Mouse (Mus musculus): ENCODE results near the gene Nckap5. TPM values are rescaled to one million over a fixed set of nuclear protein-coding genes. Genes with fewer than 3 reads are reported as not detected.

Nckap5 gene
- polyA plus RNA-seq, 1 experiment from 2014 or later, result 16.6 TPM

DNA sequence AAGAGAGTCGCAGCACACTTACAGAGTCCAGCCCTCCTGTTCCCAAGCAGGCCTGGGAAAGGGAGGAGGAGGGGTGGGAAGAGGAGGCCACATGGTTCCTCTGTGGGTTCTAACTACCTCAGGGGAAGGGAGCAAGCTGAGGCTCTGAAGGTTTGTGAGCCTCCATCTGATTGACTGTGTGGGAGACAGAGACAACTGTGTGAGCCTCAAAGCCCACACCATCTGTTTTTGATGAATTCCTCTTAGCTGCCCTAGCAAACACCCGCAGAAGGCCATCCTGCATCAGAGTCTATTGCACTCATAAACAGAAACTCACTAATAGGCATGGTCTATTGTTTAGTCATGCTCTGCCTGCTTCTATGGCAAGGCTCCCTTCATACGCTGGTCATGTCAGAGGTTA lies 834.1 kb downstream of the Nckap5 start:
- DNase-seq (ENCODE audit: low spot score), result no peak
- WGBS, result 54% methylated on average over 3 of the region's 3 CpGs
- no peaks in the 10 kb centered on the region for H3K27me3 ChIP-seq (ENCODE audit: control insufficient read depth, insufficient read depth, low read length)

DNA sequence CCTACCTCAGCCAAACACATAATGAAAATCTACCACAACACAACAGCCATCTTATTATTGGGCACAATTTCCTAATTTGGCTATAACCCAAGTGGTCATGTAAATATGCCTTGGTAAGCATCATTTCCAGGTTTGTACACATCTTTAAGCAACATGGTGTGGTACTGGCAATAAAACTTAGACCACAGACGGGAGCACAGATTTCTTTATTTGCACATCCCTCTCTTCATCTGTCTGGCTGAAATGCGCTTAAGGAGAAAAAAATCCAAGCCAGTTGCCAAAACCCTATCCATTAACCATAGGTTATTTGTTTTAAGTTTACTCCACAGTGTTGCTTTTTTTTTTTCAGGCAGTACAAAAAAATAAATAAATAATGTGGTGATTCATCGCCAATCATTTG lies 842.8 kb downstream of the Nckap5 start:
- H3K27ac ChIP-seq (ENCODE audit: low read depth, low read length), result no peak overlapping the region
- H3K27me3 ChIP-seq (ENCODE audit: control insufficient read depth, insufficient read depth, low read length), result no peaks in the 10 kb centered on the region
- no peaks in the 10 kb centered on the region for H3K36me3 ChIP-seq (ENCODE audit: control insufficient read depth, insufficient read depth, low read length)
- no peaks in the 10 kb centered on the region for H3K9me3 ChIP-seq (ENCODE audit: control insufficient read depth, low read length)
- H3K4me1 ChIP-seq (replicated peaks; ENCODE audit: control insufficient read depth, insufficient read depth, low read length), result no peaks in the 10 kb centered on the region
- H3K4me3 ChIP-seq (ENCODE audit: low read depth, low read length), result no peak overlapping the region
- H3K4me2 ChIP-seq (ENCODE audit: low read depth, low read length, severe bottlenecking), result no peak overlapping the region
- WGBS, result 91% methylated on average over 3 of the region's 3 CpGs
- ATAC-seq (replicated peaks; ENCODE audit: low FRiP score) (no peak), DNase-seq (ENCODE audit: low spot score) (no peak)
- H3K9ac ChIP-seq (ENCODE audit: low read length), result no peak overlapping the region

More for the DNA sequence above, 834.1 kb downstream of the Nckap5 start:
- Histone ChIP-seq H3K4me1 (replicated peaks; ENCODE audit: control insufficient read depth, insufficient read depth, low read length) (no peaks in the 10 kb centered on the region), H3K27ac (ENCODE audit: low read depth, low read length) (no peak overlapping the region), H3K4me3 (ENCODE audit: low read depth, low read length) (no peak overlapping the region), H3K4me2 (ENCODE audit: low read depth, low read length, severe bottlenecking) (no peak overlapping the region), H3K9me3 (ENCODE audit: control insufficient read depth, low read length) (no peaks in the 10 kb centered on the region), H3K9ac (ENCODE audit: low read length) (no peak overlapping the region), H3K36me3 (ENCODE audit: control insufficient read depth, insufficient read depth, low read length) (no peaks in the 10 kb centered on the region)
- ATAC-seq (replicated peaks; ENCODE audit: low FRiP score), result no peak

DNA sequence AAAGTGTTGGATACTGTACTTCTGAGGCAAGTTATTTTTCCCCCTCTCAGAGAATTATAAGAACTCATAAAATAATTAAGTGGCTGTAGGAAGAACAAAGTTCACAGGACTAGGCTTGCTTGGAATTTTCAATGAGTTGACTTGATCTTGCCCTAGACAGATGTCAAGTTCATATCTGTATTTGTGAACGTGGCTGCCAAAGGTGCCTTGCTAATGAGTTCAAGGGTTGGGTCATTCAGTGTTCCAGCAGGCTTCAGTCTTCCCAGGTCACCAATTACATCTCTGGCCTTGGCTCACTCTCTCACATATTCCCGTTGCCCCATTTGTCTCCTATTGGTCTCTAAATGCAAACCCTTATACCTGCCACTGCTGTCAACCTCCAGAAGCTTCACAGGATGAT lies 846.0 kb downstream of the Nckap5 start:
- 66% methylated on average over 2 of the region's 2 CpGs for WGBS
- Histone ChIP-seq H3K36me3 (ENCODE audit: control insufficient read depth, insufficient read depth, low read length) (no peaks in the 10 kb centered on the region), H3K27me3 (ENCODE audit: control insufficient read depth, insufficient read depth, low read length) (no peaks in the 10 kb centered on the region), H3K9me3 (ENCODE audit: control insufficient read depth, low read length) (no peaks in the 10 kb centered on the region), H3K4me2 (ENCODE audit: low read depth, low read length, severe bottlenecking) (no peak overlapping the region), H3K4me1 (replicated peaks; ENCODE audit: control insufficient read depth, insufficient read depth, low read length) (no peaks in the 10 kb centered on the region), H3K27ac (ENCODE audit: low read depth, low read length) (no peak overlapping the region), H3K9ac (ENCODE audit: low read length) (no peak overlapping the region), H3K4me3 (ENCODE audit: low read depth, low read length) (no peak overlapping the region)
- DNase-seq (ENCODE audit: low spot score), result no peak
- no peak for ATAC-seq (replicated peaks; ENCODE audit: low FRiP score)

GRCm38 (mm10) chr1:125974649-125975048 lies 856.0 kb downstream of the Nckap5 start:
- 89% methylated on average over 3 of the region's 3 CpGs for WGBS
- no peak overlapping the region for H3K27ac ChIP-seq (ENCODE audit: low read depth, low read length)
- no peak overlapping the region for H3K9ac ChIP-seq (ENCODE audit: low read length)
- no peak for DNase-seq (ENCODE audit: low spot score)
- no peak for ATAC-seq (replicated peaks; ENCODE audit: low FRiP score)
- no peaks in the 10 kb centered on the region; the same call in 1 of the 2 replicates for H3K4me1 ChIP-seq (replicated peaks; ENCODE audit: control insufficient read depth, insufficient read depth, low read length)
- no peaks in the 10 kb centered on the region for H3K27me3 ChIP-seq (ENCODE audit: control insufficient read depth, insufficient read depth, low read length)
- H3K4me3 ChIP-seq (ENCODE audit: low read depth, low read length), result no peak overlapping the region
- no peak overlapping the region for H3K4me2 ChIP-seq (ENCODE audit: low read depth, low read length, severe bottlenecking)
- no peaks in the 10 kb centered on the region for H3K36me3 ChIP-seq (ENCODE audit: control insufficient read depth, insufficient read depth, low read length)
- H3K9me3 ChIP-seq (ENCODE audit: control insufficient read depth, low read length), result no peaks in the 10 kb centered on the region

DNA sequence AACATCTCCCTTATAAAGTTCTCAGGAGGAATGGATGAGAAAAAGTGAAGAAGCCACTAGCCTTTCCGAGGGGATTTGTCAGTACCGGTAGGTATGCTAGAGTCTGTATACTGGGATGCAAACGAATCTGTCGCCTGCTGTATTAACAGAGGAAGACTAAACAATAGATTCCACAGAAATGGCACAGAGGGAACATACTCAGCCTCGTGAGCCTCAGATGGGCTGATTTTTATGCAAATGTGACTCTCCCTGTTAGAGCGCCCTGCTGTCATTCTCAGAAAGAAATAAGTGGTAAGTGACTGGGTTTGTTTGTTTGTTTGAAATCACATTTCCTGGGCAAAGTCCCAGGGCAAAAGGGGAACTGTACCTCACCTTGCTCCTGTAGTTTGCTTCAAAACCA lies 858.7 kb downstream of the Nckap5 start:
- no peak overlapping the region for H3K27ac ChIP-seq (ENCODE audit: low read depth, low read length)
- no peaks in the 10 kb centered on the region for H3K27me3 ChIP-seq (ENCODE audit: control insufficient read depth, insufficient read depth, low read length)
- H3K9ac ChIP-seq (ENCODE audit: low read length), result no peak overlapping the region
- ATAC-seq (replicated peaks; ENCODE audit: low FRiP score) (peak; percentile 39; the same call in 1 of the 2 replicates), DNase-seq (ENCODE audit: low spot score) (no peak)
- no peaks in the 10 kb centered on the region for H3K4me1 ChIP-seq (replicated peaks; ENCODE audit: control insufficient read depth, insufficient read depth, low read length)
- 29% methylated on average over 6 of the region's 6 CpGs for whole genome bisulfite sequencing
- H3K36me3 ChIP-seq (ENCODE audit: control insufficient read depth, insufficient read depth, low read length), result no peaks in the 10 kb centered on the region
- no peak overlapping the region for H3K4me2 ChIP-seq (ENCODE audit: low read depth, low read length, severe bottlenecking)
- H3K4me3 ChIP-seq (ENCODE audit: low read depth, low read length), result no peak overlapping the region
- no peaks in the 10 kb centered on the region for H3K9me3 ChIP-seq (ENCODE audit: control insufficient read depth, low read length)

DNA sequence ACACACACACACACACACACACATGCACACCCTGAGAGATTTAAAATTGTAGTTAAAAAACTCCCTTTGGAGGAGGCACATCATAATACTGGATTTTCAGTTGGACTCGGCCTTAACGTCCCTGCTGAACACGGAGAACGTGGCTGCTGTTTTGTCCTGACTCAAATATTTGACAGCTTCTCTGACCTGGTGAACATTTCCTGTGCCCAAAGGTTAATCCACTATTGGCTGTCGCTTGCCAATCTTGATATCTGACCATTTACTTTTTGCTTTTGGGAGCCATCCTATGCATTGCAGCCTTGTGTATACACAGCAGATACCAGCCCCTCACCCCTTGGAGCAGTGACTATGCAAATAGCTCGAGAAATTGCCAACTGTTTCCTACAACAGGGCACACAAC lies 862.9 kb downstream of the Nckap5 start:
- H3K4me3 ChIP-seq (ENCODE audit: low read depth, low read length), result no peak overlapping the region
- no peak for DNase-seq (ENCODE audit: low spot score)
- no peak overlapping the region for H3K4me2 ChIP-seq (ENCODE audit: low read depth, low read length, severe bottlenecking)
- H3K27me3 ChIP-seq (ENCODE audit: control insufficient read depth, insufficient read depth, low read length), result no peaks in the 10 kb centered on the region
- H3K36me3 ChIP-seq (ENCODE audit: control insufficient read depth, insufficient read depth, low read length), result no peaks in the 10 kb centered on the region
- H3K9me3 ChIP-seq (ENCODE audit: control insufficient read depth, low read length), result no peaks in the 10 kb centered on the region
- WGBS, result 83% methylated on average over 6 of the region's 6 CpGs
- H3K27ac ChIP-seq (ENCODE audit: low read depth, low read length), result no peak overlapping the region
- ATAC-seq (replicated peaks; ENCODE audit: low FRiP score), result no peak
- no peak overlapping the region for H3K9ac ChIP-seq (ENCODE audit: low read length)
- H3K4me1 ChIP-seq (replicated peaks; ENCODE audit: control insufficient read depth, insufficient read depth, low read length), result no peaks in the 10 kb centered on the region

DNA sequence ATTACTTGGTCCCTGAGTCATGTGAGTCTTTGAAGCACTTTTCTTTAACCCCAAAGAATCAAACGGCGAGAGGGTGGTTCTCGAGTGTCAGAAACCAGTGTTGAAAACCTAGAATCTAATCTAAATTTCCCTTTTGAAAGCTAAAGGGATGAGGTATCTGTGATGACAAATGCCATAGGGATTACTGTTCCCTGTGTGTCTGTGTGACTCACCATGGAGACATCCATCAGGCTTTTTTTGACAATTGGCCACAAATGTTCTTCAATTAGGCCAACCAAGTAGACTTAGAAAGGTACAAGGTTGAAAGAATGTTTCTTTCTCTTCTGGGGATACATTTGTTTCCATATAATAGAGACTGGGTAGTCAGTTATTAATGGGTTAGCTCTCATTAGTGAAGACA lies 879.6 kb downstream of the Nckap5 start:
- no peak for ATAC-seq (replicated peaks; ENCODE audit: low FRiP score)

DNA sequence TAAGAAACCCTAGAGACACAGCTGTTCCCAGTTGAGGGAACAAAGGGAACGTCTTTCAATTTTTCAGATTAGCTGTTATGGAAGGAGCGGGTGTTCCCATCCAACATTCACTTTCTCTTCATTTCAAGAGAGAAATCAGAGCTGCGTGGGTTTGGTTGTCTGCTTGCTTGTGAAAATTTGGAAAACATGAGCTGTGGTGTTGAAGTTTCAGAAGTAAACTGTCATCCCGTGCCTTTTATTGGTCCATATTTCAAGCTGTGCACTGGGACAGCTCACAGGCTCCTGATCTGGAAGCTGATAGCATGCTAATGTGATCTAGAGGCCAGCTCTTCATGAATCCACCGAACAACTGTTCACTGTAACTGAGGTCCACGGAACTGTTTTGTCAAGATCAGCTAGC lies 881.5 kb downstream of the Nckap5 start:
- WGBS, result 82% methylated on average over 6 of the region's 6 CpGs
- Histone ChIP-seq H3K4me2 (ENCODE audit: low read depth, low read length, severe bottlenecking) (no peak overlapping the region), H3K27me3 (ENCODE audit: control insufficient read depth, insufficient read depth, low read length) (no peaks in the 10 kb centered on the region), H3K4me1 (replicated peaks; ENCODE audit: control insufficient read depth, insufficient read depth, low read length) (no peaks in the 10 kb centered on the region), H3K36me3 (ENCODE audit: control insufficient read depth, insufficient read depth, low read length) (no peaks in the 10 kb centered on the region), H3K27ac (ENCODE audit: low read depth, low read length) (no peak overlapping the region), H3K4me3 (ENCODE audit: low read depth, low read length) (no peak overlapping the region), H3K9me3 (ENCODE audit: control insufficient read depth, low read length) (no peaks in the 10 kb centered on the region), H3K9ac (ENCODE audit: low read length) (no peak overlapping the region)
- no peak for DNase-seq (ENCODE audit: low spot score)
- ATAC-seq (replicated peaks; ENCODE audit: low FRiP score), result no peak

More for the DNA sequence above, 879.6 kb downstream of the Nckap5 start:
- Histone ChIP-seq H3K27ac (ENCODE audit: low read depth, low read length) (no peak overlapping the region), H3K36me3 (ENCODE audit: control insufficient read depth, insufficient read depth, low read length) (no peaks in the 10 kb centered on the region), H3K27me3 (ENCODE audit: control insufficient read depth, insufficient read depth, low read length) (no peaks in the 10 kb centered on the region), H3K4me1 (replicated peaks; ENCODE audit: control insufficient read depth, insufficient read depth, low read length) (no peaks in the 10 kb centered on the region), H3K4me2 (ENCODE audit: low read depth, low read length, severe bottlenecking) (no peak overlapping the region), H3K9ac (ENCODE audit: low read length) (no peak overlapping the region), H3K4me3 (ENCODE audit: low read depth, low read length) (no peak overlapping the region), H3K9me3 (ENCODE audit: control insufficient read depth, low read length) (no peaks in the 10 kb centered on the region)
- WGBS, result 91% methylated on average over 3 of the region's 3 CpGs
- no peak for DNase-seq (ENCODE audit: low spot score)

DNA sequence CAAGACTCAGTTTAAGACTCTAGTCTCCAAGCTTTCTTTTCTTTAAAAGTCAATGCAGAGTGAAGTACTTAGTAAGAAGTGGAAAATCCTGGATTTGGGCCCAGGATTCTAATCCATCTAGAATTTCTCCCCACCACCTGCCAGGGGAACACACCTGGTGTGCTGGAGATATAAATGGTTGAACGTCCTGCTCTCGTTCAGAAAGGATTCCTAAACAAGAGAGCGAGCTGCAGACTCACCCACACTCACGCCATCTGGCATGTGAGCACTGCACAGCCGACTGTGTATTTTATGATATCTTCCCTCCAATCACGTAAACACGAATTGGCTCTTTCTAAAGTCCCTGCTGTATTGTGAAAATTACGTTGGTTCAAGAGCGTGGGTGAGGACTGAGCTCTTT lies 885.5 kb downstream of the Nckap5 start:
- Histone ChIP-seq H3K4me2 (ENCODE audit: low read depth, low read length, severe bottlenecking) (no peak overlapping the region), H3K9ac (ENCODE audit: low read length) (no peak overlapping the region), H3K9me3 (ENCODE audit: control insufficient read depth, low read length) (no peaks in the 10 kb centered on the region), H3K4me3 (ENCODE audit: low read depth, low read length) (no peak overlapping the region), H3K27me3 (ENCODE audit: control insufficient read depth, insufficient read depth, low read length) (no peaks in the 10 kb centered on the region), H3K27ac (ENCODE audit: low read depth, low read length) (no peak overlapping the region), H3K36me3 (ENCODE audit: control insufficient read depth, insufficient read depth, low read length) (no peaks in the 10 kb centered on the region), H3K4me1 (replicated peaks; ENCODE audit: control insufficient read depth, insufficient read depth, low read length) (no peaks in the 10 kb centered on the region)
- WGBS, result 88% methylated on average over 9 of the region's 9 CpGs
- DNase-seq (ENCODE audit: low spot score), result no peak
- no peak for ATAC-seq (replicated peaks; ENCODE audit: low FRiP score)

Data from forebrain, embryonic 11.5 days (tissue).